Mouse (Mus musculus): ENCODE measurements around the gene Iqcf6. TPM values are rescaled to one million over a fixed set of nuclear protein-coding genes. Genes with fewer than 3 reads are reported as not detected.

The Iqcf6 gene
- polyA plus RNA-seq, 1 experiment from 2014 or later, result not detected

DNA sequence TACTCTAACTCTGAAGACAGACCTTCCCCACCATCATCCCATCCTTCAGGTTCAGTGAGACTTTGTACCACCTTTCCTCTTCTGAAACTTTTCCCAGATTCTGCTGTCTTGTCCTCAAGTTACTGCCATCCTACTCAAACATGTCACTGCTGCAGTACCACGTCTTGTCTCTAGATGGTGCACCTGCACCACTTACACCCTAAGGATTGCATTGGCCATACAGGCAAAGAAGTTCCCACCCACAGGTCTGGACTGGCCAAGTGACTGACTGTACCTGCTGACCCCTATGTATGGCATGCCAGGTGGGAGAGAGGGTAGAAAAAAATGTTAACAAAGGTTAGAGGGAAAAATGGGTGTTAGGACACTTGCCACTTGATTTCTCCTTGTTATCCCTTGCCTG, 49.1 kb downstream of the Iqcf6 start:
- Histone ChIP-seq H3K79me2 (ENCODE audit: inconsistent target) (no peaks in the 10 kb centered on the region), H3K4me3 (ENCODE audit: inconsistent target) (no peak overlapping the region), H3K36me3 (ENCODE audit: inconsistent target) (peaks cover 61% of the 10 kb centered on the region), H3K27ac (no peak overlapping the region)
- WGBS (ENCODE audit: missing documents), result 0% methylated on average over 1 of the region's 1 CpGs

DNA sequence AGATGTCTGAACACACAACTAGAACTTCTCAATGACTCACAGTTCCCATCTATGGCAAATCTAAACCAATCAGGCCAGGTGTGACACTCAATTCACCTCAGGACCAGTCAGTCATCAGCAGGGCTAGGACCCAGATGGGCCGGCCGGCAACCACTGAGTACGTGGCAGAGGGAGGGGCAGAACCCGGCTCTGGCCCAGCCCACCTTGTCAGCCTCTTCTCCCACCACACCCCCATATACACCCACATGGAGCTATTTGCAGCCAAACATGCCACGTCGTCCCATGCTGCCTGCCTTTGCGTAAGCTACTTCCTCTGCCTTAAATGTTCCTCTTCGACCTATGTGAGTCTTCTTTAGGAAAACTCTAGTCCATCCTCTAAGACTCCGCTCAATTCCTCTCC, 49.6 kb downstream of the Iqcf6 start:
- no peak overlapping the region for H3K4me3 ChIP-seq (ENCODE audit: inconsistent target)

DNA sequence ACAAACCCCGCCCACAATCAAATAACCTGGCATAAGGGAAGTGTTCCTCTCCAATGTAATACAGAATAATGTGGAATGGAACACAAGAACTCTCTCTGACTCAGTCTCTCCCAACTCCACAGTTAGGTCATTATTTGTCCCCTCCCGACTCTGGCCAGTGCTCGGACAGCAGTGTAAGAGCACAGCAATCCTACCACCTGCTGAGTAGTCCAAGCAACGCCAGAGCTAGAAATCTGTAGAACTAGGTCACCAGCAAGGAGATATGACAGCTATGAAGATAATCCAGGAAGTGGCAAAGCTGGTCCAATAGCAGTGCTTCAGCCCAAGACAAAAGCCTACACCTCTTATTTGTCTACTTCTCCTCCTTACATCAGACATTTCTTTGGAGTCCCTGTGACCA, 50.2 kb downstream of the Iqcf6 start:
- no peaks in the 10 kb centered on the region for H3K79me2 ChIP-seq (ENCODE audit: inconsistent target)
- no peak overlapping the region for H3K27ac ChIP-seq
- no peak overlapping the region for H3K4me3 ChIP-seq (ENCODE audit: inconsistent target)
- WGBS (ENCODE audit: missing documents), result 93% methylated on average over 4 of the region's 4 CpGs
- peaks cover 61% of the 10 kb centered on the region for H3K36me3 ChIP-seq (ENCODE audit: inconsistent target)

More for the DNA sequence above, 49.6 kb downstream of the Iqcf6 start:
- Histone ChIP-seq H3K27ac (no peak overlapping the region), H3K79me2 (ENCODE audit: inconsistent target) (no peaks in the 10 kb centered on the region), H3K36me3 (ENCODE audit: inconsistent target) (peaks cover 61% of the 10 kb centered on the region)
- 73% methylated on average over 7 of the region's 9 CpGs for WGBS (ENCODE audit: missing documents)

Other genes with a start within 250 kb of the Iqcf6 start
- gene Rpl29, start 197.1 kb upstream of the Iqcf6 start, polyA plus RNA-seq (2018), result 891 to 979 TPM (median 909 TPM) in 3 replicates
- 2.5 to 5.7 TPM (median 2.6 TPM) in 3 replicates for gene Acy1, start 188.3 kb upstream of the Iqcf6 start, polyA plus RNA-seq (2018)
- 10.0 to 22.7 TPM (median 15.4 TPM) in 3 replicates for gene Abhd14b, start 179.1 kb upstream of the Iqcf6 start, polyA plus RNA-seq (2018)
- 3.5 to 10.0 TPM (median 5.9 TPM) in 3 replicates for gene Abhd14a, start 178.9 kb upstream of the Iqcf6 start, polyA plus RNA-seq (2018)
- 2.8 to 4.6 TPM (median 4.5 TPM) in 3 replicates for gene Pcbp4, start 173.3 kb upstream of the Iqcf6 start, polyA plus RNA-seq (2018)
- not detected in 3 replicates for gene Gpr62, start 160.6 kb upstream of the Iqcf6 start, polyA plus RNA-seq (2018)
- gene Rrp9, start 150.6 kb upstream of the Iqcf6 start, polyA plus RNA-seq (2018), result 10.1 to 24.9 TPM (median 11.4 TPM) in 3 replicates
- 28.0 to 31.0 TPM (median 28.4 TPM) in 3 replicates for gene Parp3, start 149.6 kb upstream of the Iqcf6 start, polyA plus RNA-seq (2018)
- not detected in 3 replicates for gene Iqcf1, start 126.6 kb upstream of the Iqcf6 start, polyA plus RNA-seq (2018)
- gene Iqcf5, start 112.0 kb upstream of the Iqcf6 start, polyA plus RNA-seq (2018), result not detected in 3 replicates
- gene Iqcf3, start 65.0 kb upstream of the Iqcf6 start, polyA plus RNA-seq (2018), result not detected in 3 replicates
- gene Iqcf4, start 55.6 kb upstream of the Iqcf6 start, polyA plus RNA-seq (2018), result not detected in 3 replicates
- not detected in 3 replicates for gene Grm2, start 29.5 kb downstream of the Iqcf6 start, polyA plus RNA-seq (2018)
- 89.8 to 109 TPM (median 91.7 TPM) in 3 replicates for gene Tex264, start 59.3 kb downstream of the Iqcf6 start, polyA plus RNA-seq (2018)
- gene Rad54l2, start 162.6 kb downstream of the Iqcf6 start, polyA plus RNA-seq (2018), result 6.4 to 8.3 TPM (median 7.9 TPM) in 3 replicates
- 5.4 to 7.9 TPM (median 7.7 TPM) in 3 replicates for gene Dcaf1, start 195.3 kb downstream of the Iqcf6 start, polyA plus RNA-seq (2018)

Measured in macrophage (primary cell).